Mouse (Mus musculus) left cerebral cortex, postnatal 36 days (tissue): ENCODE results near the gene Uox. TPM values are rescaled to one million over a fixed set of nuclear protein-coding genes. Genes with fewer than 3 reads are reported as not detected.

Source experiments
- DNase-seq, 2 experiments: peaks; one replicate each; pipeline ENCODE4 v3.0.0; 2021 to 2022; ENCODE audit warnings: low spot score in 2 of 2, mixed read lengths in 1 of 2
- intact Hi-C: fragments of 180-260 bp; cut with DNase I; formaldehyde crosslinking; loops from one replicate; pipeline ENCODE4 v1.15.1; 2025
- total RNA-seq, 2 experiments: library from RNA; stranded (reverse); gene quantifications; 2 replicates each; pipeline ENCODE4 v1.2.3; 2021

The Uox gene
- under 1 TPM; 0.36 to 0.52 TPM for total RNA-seq

DNA sequence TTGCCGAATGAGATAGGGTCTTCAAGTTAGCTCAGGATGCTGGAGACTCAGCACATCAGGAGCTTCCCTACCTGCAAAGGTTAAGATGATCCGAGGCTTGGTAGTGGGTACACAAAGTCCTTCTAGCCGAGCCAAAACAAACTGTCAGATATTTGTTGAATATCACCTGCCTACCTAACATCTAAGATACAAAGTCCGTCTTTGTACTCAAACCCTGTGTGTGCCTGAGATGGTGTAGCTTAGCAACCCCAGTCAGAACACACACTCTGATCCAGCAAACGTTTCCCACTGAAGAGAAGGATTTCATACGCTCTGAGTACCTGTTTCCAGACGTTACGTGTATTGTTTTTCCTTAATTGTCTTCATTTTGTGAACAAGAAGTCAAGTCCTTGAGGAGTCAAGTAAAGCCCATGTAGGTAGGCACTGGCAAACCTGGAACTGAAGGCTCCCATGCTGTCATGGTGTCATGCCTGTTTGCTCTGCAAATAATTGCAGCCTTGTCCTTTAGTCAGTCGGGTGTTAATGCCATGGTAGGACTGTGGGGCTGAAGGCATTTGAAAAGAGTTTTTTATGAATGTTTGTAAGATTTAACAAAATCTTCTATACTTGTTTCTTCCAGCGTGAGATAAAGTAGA is at the start of gene Uox:
TSS of gene Uox (plus strand) at position 279 of the 635 bp plus-strand sequence.
- intact Hi-C loops: no loop called here
- no peak for DNase-seq

GRCm38 (mm10) chr3:146520798-146521651 is 49.2 kb upstream of the Uox start, which contains the start of gene Rpf1:
Gene Rpf1 (minus strand): TSS chr3:146521429.
- intact Hi-C loops: loop anchor here (5.0 kb wide), 2 partner anchors 246 to 261 kb away; no protein-coding TSS in a partner anchor
- peak; percentile 93 for DNase-seq

DNA sequence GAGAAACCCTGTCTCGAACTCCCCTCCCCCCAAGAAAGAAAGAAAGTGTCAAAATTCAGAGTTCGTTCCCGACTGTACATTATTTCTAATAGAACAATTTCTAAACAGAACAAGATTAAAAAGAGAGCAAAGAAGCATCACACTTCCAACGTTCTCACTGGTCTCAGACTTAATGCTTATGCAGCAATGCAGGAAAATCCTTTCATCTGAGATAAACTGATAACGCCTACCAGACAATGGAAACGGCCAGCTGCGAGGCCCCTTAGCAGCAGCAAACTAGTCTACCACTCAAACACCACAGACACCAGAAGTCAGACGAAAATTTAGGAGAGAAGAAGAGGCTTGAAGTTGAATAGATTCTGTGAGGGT is 48.6 kb upstream of the Uox start:
- DNase-seq: no peak
- intact Hi-C loops: loop anchor here (5.0 kb wide), 2 partner anchors 246 to 261 kb away; no protein-coding TSS in a partner anchor

- no peak for DNase-seq
- intact Hi-C loops: no loop called here
Measured at GRCm38 (mm10) chr3:146528335-146528734, 41.9 kb upstream of the Uox start.

DNA sequence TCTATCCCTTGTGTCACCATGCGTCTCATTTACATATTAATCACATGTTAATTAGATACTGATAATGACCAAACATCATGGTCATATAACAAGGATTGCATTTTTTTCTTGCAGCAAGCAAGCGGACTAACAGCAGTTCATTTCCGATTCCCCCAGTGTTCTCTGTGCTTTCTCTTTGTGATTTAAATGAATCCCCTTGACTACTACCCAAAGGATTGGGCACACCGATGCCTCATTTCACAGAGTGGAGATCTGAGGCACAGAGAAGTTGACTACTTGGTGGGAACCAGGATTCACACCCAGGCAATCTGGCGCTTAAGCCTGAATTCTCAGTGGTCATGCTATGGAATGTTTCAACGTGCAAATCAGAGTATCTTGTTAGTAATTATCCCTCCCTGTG is 35.2 kb upstream of the Uox start:
- DNase-seq: no peak
- intact Hi-C loops: no loop called here

- intact Hi-C loops: no loop called here
- DNase-seq: no peak
Measured at GRCm38 (mm10) chr3:146540521-146541273, 29.5 kb upstream of the Uox start.

- intact Hi-C loops: no loop called here
- DNase-seq: no peak
Measured at GRCm38 (mm10) chr3:146543632-146544031, 26.6 kb upstream of the Uox start.

DNA sequence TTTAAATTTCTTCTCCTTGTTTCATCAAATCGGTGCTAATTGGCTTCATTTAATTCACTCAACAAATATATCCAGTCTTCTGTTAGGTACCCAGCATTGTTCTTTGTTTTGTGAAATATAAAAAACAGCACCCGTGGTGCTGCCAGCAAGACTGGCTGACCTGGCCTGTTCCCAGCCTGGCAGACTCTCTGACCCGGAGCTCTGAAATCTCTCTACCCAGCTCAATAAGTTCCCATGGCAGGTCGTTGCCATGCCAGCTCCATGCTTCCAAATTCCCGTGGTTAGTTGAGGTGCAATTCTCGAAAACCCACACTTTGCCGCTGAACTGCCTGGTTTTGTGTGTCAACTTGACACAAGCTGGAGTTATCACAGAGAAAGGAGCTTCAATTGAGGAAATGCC is 15.4 kb upstream of the Uox start:
- DNase-seq: no peak
- intact Hi-C loops: no loop called here

GRCm38 (mm10) chr3:146556567-146556966 is 13.7 kb upstream of the Uox start:
- intact Hi-C loops: no loop called here
- no peak for DNase-seq

DNA sequence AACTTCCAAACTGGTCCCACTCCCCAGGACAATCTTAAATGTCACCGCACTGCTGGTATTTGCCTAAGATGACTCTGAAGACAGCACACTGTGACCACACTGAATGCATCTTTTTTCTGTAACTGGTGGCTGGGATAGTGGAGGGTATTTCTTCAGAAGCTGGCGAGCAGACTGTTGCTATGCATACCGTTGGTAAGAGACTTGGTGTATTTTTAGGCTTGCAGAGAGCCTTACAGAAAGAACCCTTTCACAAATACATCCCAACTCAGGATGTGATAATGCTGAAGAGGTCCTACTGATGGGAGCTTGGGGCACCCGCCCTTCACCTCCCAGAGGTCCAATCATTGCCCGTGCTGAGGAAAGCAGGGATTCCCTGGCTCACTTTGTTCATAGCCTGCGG is 12.7 kb upstream of the Uox start:
- intact Hi-C loops: no loop called here
- peak in 1 of 2 experiments; percentile 12 for DNase-seq

DNA sequence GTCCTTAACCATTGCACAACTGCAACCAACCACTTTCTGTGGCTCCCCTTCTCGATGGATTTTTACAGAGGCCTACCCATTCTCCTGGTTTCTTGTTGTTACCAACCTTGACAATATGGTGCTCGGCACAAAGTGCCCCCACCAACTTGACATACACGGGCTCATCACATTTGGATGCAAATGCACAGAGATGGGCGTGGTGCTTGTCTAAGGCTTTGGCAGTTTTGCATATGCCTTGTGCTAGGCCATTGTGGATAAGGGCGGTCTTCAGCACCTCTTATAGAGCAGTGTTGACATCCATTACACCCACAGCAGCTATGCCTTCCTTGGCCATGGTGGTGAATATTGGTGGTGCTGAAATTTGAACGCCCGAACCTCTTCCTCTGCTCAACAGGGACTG is 7.3 kb upstream of the Uox start:
- intact Hi-C loops: loop anchor here (5.0 to 10.0 kb wide), 2 partner anchors 209 to 352 kb away; no protein-coding TSS in a partner anchor
- no peak for DNase-seq

DNA sequence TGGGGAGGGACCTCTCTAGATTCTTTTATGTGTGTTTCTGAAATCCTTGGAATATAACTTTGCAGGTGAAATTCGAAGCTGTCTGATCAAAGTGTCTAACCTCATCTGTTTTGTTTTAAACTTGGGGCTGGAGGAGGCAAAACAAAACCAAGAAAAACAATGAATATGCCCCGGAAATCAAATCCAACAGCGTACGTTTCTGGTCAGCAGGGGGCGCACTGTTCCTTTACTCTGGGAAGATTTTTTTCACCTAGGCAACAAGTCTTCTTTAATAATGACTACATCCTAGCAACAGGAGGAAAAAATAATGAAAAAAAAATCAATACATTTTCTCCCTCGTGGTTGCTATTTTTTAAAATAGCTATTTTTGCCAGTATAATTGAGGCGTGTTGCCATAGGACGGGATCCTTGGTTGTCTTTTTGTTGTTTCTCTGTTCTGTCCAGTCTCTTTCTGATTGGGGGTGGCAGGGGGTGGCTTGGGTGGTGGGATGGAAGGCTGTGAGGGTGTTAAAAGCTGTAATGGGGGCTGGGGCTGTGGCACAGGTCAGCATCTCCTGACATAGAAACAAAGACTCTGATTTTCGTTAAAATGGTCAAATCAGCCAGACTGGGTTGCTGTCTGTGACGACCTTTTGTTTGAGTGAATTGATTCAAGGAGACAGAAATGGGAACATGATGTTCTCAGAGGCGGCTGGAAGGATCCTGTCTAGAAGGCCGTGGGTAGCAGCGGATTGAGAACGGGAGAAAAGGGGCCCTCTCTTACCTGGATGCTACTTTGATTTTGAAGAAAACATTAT is 5.8 kb upstream of the Uox start:
- intact Hi-C loops: loop anchor here (5.0 to 10.0 kb wide), 5 partner anchors 43 to 350 kb away; no protein-coding TSS in a partner anchor

DNA sequence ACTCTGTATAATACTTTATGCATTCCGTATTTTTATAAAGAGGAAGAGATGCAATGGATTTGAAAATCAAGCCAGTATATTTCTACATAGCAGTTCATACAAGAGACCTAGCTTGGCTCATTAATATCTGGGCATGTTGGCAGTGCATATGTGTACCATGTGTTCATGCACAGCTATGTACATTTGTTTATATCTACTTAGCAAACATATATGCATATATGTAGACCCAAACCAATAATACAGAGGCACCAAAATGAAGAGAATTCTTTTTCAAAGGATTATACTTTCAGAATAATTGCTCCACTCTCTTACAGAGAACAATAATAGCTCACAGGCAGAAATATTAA is 5.2 kb upstream of the Uox start:
- intact Hi-C loops: loop anchor here (5.0 to 10.0 kb wide), 4 partner anchors 42 to 350 kb away; no protein-coding TSS in a partner anchor
- no peak for DNase-seq

More for the DNA sequence above, 5.8 kb upstream of the Uox start:
- peak; percentile 69 to 81 for DNase-seq

- no peak for DNase-seq
- intact Hi-C loops: loop anchor here (5.0 to 10.0 kb wide), 4 partner anchors 40 to 347 kb away; no protein-coding TSS in a partner anchor
Measured at GRCm38 (mm10) chr3:146567366-146567765, 2.9 kb upstream of the Uox start.

DNA sequence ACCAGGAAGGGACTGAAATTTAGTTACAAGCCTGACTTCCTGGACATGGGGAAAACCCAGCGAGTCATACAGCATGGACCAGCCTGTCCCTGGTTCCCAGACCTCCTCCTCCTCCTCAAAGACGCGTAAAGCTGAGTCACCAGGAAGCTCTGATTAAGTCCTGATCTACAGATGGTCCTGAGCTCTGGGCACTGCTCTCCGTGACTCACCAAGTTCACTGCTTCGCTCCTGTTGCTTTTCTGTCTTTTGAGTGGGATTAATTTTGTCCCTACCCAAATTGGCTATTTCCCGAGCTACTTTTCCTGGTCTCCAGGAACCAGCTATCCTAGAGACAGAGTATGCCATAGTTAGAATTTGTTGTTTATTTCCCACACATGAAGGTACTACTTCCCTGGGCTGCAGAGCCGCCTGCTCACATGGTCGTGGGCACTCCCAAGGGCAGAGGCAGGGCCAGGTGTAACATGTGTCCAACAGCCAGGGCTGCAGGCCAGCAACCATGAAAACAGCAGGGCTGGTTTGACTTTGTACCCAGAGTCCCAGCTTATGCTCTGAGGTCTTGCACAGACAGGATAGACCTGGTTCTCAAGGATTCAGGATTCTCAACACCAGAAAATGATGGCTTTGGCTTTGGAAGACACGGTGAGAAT is 2.2 kb upstream of the Uox start:
- intact Hi-C loops: loop anchor here (5.0 to 10.0 kb wide), 4 partner anchors 39 to 347 kb away; no protein-coding TSS in a partner anchor
- peak; percentile 24 to 25 for DNase-seq

DNA sequence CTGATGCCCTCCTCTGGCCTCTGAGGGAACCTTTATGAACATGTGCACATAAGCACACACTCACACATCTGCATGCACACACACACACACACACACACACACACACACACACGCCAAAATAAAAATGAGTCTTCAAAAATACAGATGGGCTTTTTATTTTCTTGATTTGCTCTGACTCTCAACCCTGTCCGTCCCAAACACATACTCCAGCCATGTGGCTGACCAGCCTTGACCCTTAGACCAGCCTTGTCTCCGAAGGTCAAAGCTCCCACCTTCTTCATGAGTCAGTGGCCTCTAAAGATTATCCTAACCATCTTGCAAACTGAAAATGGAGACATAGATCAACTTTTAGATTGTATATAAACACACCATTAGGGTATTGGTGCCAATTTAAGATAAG is 632 bp upstream of the Uox start:
- intact Hi-C loops: loop anchor here (5.0 to 10.0 kb wide), 4 partner anchors 38 to 345 kb away; no protein-coding TSS in a partner anchor
- DNase-seq: no peak

DNA sequence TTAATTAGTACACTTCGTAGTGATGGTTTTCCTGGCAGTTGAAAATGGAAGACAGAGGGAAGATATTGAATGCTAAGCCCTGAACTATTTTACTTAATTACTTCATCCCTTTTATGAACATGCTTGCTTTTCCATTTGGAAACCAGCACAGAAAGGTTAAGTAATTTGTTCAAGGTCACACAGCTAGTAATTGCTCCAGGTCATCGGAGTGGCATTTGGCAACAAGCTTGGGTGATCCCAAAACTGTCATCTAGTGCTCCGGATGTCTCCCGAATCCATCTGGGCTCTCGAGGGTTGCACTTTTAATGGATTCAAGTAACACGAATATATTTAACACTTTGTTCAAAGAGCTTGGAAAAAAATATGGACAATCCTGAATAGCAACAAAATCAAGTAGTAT is 713 bp downstream of the Uox start:
- intact Hi-C loops: no loop called here
- no peak for DNase-seq

DNA sequence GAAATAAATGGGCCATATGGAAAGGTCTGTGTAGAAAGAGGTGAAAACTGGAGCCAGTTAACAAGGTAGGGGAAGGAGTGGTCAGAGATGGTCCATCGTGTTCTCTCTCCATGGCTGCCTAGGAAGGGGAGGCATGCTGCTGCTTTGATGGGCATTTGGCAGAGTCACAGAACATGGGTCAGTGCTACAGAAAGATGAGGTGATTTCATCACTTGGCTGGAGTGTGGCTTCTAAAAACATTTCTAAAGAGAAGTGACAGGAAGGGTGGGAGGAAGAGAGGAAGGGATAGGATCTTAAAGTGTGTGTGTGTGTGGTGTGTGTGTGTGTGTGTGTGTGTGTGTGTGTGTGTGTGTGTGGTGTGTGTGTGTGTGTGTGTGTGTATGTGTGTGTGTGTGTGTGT is 1.1 kb downstream of the Uox start:
- intact Hi-C loops: no loop called here

DNA sequence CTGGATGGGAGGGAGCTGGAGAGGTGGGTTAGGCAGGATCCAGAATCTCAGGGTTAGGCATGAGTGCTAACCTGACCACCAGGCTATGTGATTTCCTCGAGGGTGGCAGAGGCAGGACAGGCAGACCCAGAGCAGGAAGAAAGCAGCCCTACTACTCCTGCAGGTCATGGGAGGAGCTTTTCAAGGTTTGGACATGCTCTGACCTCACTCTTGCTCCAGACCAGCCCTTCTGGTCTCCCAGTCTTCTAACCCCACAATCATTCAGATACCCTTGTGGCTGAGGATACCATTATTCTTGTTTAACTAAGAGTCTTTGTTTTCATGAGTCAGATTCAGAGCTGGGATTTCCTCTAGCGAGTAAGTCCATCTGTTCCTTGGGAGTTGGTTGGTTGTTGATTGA is 7.4 kb downstream of the Uox start:
- no peak for DNase-seq
- intact Hi-C loops: no loop called here

More for the DNA sequence above, 1.1 kb downstream of the Uox start:
- no peak for DNase-seq
